Mouse (Mus musculus): ENCODE results near the gene Hdgfl3. TPM values are rescaled to one million over a fixed set of nuclear protein-coding genes. Genes with fewer than 3 reads are reported as not detected.

Gene Hdgfl3
- polyA plus RNA-seq, 1 experiment from 2014 or later, result 54.4 TPM

DNA sequence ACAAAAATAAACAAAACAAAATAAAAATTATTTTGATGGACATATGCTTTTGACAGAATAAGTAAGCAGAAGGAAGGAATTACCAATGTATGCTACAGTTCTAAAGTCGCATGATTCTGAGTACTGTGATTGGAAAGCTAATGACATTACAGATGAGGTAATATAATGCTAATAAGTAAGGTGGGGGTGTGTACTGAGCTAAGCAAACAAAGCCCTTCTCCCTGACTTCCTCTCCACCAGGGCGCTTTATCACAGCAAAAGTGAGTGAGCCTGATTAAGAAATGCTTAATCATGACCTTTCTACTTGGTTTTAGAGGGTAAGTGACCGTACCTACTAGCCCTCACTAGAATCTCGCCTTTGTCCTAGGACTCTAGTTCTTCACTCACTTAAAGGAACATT lies 14.0 kb downstream of the Hdgfl3 start:
- Histone ChIP-seq H3K4me3 (replicated peaks; ENCODE audit: low read length) (no peak overlapping the region), H3K4me2 (ENCODE audit: low read length) (no peak overlapping the region), H3K27me3 (replicated peaks; ENCODE audit: control insufficient read depth, insufficient read depth, low read length) (no peaks in the 10 kb centered on the region), H3K9ac (replicated peaks; ENCODE audit: low read depth, low read length) (no peak overlapping the region), H3K27ac (ENCODE audit: low read length) (no peak overlapping the region), H3K36me3 (ENCODE audit: control insufficient read depth, insufficient read depth) (no peaks in the 10 kb centered on the region), H3K4me1 (replicated peaks; ENCODE audit: control insufficient read depth, insufficient read depth, low read length) (no peaks in the 10 kb centered on the region), H3K9me3 (ENCODE audit: control insufficient read depth, low read length) (no peaks in the 10 kb centered on the region)
- no peak for ATAC-seq
- WGBS, result 87% methylated on average over 4 of the region's 4 CpGs

GRCm38 (mm10) chr7:81918316-81918715 lies 16.0 kb downstream of the Hdgfl3 start:
- no peak overlapping the region for H3K27ac ChIP-seq (ENCODE audit: low read length)
- H3K4me3 ChIP-seq (replicated peaks; ENCODE audit: low read length), result no peak overlapping the region
- H3K9me3 ChIP-seq (ENCODE audit: control insufficient read depth, low read length), result no peaks in the 10 kb centered on the region
- ATAC-seq, result no peak
- no peak overlapping the region for H3K4me2 ChIP-seq (ENCODE audit: low read length)
- no peaks in the 10 kb centered on the region for H3K36me3 ChIP-seq (ENCODE audit: control insufficient read depth, insufficient read depth)
- no peaks in the 10 kb centered on the region for H3K27me3 ChIP-seq (replicated peaks; ENCODE audit: control insufficient read depth, insufficient read depth, low read length)
- H3K4me1 ChIP-seq (replicated peaks; ENCODE audit: control insufficient read depth, insufficient read depth, low read length), result no peaks in the 10 kb centered on the region
- WGBS, result 53% methylated on average over 5 of the region's 5 CpGs
- no peak overlapping the region for H3K9ac ChIP-seq (replicated peaks; ENCODE audit: low read depth, low read length)

- H3K4me2 ChIP-seq (ENCODE audit: low read length), result no peak overlapping the region
- whole genome bisulfite sequencing, result 76% methylated on average over 2 of the region's 2 CpGs
- 0 out of 2 replicates have a peak, but pooled peaks cover 3% of the 10 kb centered on the region for H3K4me1 ChIP-seq (replicated peaks; ENCODE audit: control insufficient read depth, insufficient read depth, low read length)
- H3K27ac ChIP-seq (ENCODE audit: low read length), result no peak overlapping the region
- no peak overlapping the region for H3K4me3 ChIP-seq (replicated peaks; ENCODE audit: low read length)
- no peaks in the 10 kb centered on the region for H3K27me3 ChIP-seq (replicated peaks; ENCODE audit: control insufficient read depth, insufficient read depth, low read length)
- H3K9me3 ChIP-seq (ENCODE audit: control insufficient read depth, low read length), result no peaks in the 10 kb centered on the region
- H3K9ac ChIP-seq (replicated peaks; ENCODE audit: low read depth, low read length), result no peak overlapping the region
- ATAC-seq, result no peak
- H3K36me3 ChIP-seq (ENCODE audit: control insufficient read depth, insufficient read depth), result 0 out of 2 replicates have a peak, but pooled peaks cover 4% of the 10 kb centered on the region
These were observed 29.3 kb downstream of the Hdgfl3 start for GRCm38 (mm10) chr7:81904926-81905325.

GRCm38 (mm10) chr7:81904094-81904493 lies 30.2 kb downstream of the Hdgfl3 start:
- Histone ChIP-seq H3K27me3 (replicated peaks; ENCODE audit: control insufficient read depth, insufficient read depth, low read length) (no peaks in the 10 kb centered on the region), H3K27ac (ENCODE audit: low read length) (no peak overlapping the region), H3K4me3 (replicated peaks; ENCODE audit: low read length) (no peak overlapping the region), H3K4me1 (replicated peaks; ENCODE audit: control insufficient read depth, insufficient read depth, low read length) (0 out of 2 replicates have a peak, but pooled peaks cover 3% of the 10 kb centered on the region), H3K9ac (replicated peaks; ENCODE audit: low read depth, low read length) (no peak overlapping the region), H3K4me2 (ENCODE audit: low read length) (no peak overlapping the region), H3K36me3 (ENCODE audit: control insufficient read depth, insufficient read depth) (0 out of 2 replicates have a peak, but pooled peaks cover 4% of the 10 kb centered on the region), H3K9me3 (ENCODE audit: control insufficient read depth, low read length) (no peaks in the 10 kb centered on the region)
- ATAC-seq, result no peak
- 50% methylated on average over 4 of the region's 4 CpGs for WGBS

DNA sequence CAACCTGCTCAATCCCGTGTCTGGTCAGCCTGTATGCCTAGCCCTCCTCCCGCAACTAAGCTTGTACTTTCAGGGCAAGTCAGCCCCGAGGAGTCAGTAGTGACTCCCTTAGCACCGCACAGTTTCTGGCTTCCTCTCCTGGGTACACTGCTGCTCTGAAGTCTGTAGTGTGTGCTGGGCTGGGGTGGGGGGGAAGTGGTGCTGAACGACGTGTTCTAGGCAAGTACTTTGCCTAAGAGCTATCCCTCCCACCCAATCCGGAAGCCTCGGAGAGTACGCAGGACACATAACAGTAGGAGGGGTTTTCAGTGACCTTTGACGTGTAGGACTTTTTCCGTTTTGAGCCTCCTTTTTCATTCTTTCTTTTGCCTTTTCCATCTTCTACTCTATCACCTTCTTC lies 34.9 kb downstream of the Hdgfl3 start:
- Histone ChIP-seq H3K4me2 (ENCODE audit: low read length) (no peak overlapping the region), H3K9me3 (ENCODE audit: control insufficient read depth, low read length) (no peaks in the 10 kb centered on the region), H3K4me3 (replicated peaks; ENCODE audit: low read length) (no peak overlapping the region), H3K27ac (ENCODE audit: low read length) (no peak overlapping the region), H3K9ac (replicated peaks; ENCODE audit: low read depth, low read length) (no peak overlapping the region), H3K4me1 (replicated peaks; ENCODE audit: control insufficient read depth, insufficient read depth, low read length) (no peaks in the 10 kb centered on the region), H3K27me3 (replicated peaks; ENCODE audit: control insufficient read depth, insufficient read depth, low read length) (no peaks in the 10 kb centered on the region), H3K36me3 (ENCODE audit: control insufficient read depth, insufficient read depth) (0 out of 2 replicates have a peak, but pooled peaks cover 2% of the 10 kb centered on the region)
- WGBS, result 87% methylated on average over 11 of the region's 11 CpGs
- ATAC-seq, result no peak

GRCm38 (mm10) chr7:81885128-81885527 lies 49.1 kb downstream of the Hdgfl3 start:
- Histone ChIP-seq H3K4me1 (replicated peaks; ENCODE audit: control insufficient read depth, insufficient read depth, low read length) (no peaks in the 10 kb centered on the region), H3K27ac (ENCODE audit: low read length) (no peak overlapping the region), H3K4me3 (replicated peaks; ENCODE audit: low read length) (no peak overlapping the region), H3K9me3 (ENCODE audit: control insufficient read depth, low read length) (no peaks in the 10 kb centered on the region), H3K36me3 (ENCODE audit: control insufficient read depth, insufficient read depth) (peaks cover 4% of the 10 kb centered on the region), H3K4me2 (ENCODE audit: low read length) (no peak overlapping the region), H3K27me3 (replicated peaks; ENCODE audit: control insufficient read depth, insufficient read depth, low read length) (no peaks in the 10 kb centered on the region), H3K9ac (replicated peaks; ENCODE audit: low read depth, low read length) (no peak overlapping the region)
- WGBS, result 47% methylated on average over 4 of the region's 4 CpGs
- ATAC-seq, result no peak

DNA sequence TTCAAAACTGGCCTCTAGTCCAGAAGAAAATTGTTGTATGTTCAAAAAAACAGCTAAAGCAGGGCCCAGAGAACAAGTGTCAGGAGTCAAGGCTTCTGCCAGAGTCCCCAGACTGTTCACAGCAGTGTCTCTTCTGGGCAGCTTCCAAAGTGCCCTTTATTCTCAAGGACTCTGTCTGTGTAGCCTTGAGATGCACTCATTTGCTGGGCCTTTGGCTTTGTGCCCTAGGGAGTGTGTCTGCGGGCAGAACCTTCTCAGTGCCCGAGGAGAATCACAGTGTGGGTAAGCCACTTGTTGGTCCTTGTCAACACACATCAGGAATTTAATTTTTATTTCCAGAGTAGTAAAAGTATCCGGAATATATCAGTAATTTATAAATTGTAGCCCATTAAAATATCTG lies 52.7 kb downstream of the Hdgfl3 start:
- Histone ChIP-seq H3K9ac (replicated peaks; ENCODE audit: low read depth, low read length) (no peak overlapping the region), H3K9me3 (ENCODE audit: control insufficient read depth, low read length) (no peaks in the 10 kb centered on the region), H3K27me3 (replicated peaks; ENCODE audit: control insufficient read depth, insufficient read depth, low read length) (no peaks in the 10 kb centered on the region), H3K36me3 (ENCODE audit: control insufficient read depth, insufficient read depth) (peaks cover 4% of the 10 kb centered on the region; the same call in 1 of the 2 replicates), H3K27ac (ENCODE audit: low read length) (no peak overlapping the region), H3K4me2 (ENCODE audit: low read length) (no peak overlapping the region), H3K4me1 (replicated peaks; ENCODE audit: control insufficient read depth, insufficient read depth, low read length) (no peaks in the 10 kb centered on the region), H3K4me3 (replicated peaks; ENCODE audit: low read length) (no peak overlapping the region)
- whole genome bisulfite sequencing, result 64% methylated on average over 3 of the region's 3 CpGs
- ATAC-seq, result no peak

DNA sequence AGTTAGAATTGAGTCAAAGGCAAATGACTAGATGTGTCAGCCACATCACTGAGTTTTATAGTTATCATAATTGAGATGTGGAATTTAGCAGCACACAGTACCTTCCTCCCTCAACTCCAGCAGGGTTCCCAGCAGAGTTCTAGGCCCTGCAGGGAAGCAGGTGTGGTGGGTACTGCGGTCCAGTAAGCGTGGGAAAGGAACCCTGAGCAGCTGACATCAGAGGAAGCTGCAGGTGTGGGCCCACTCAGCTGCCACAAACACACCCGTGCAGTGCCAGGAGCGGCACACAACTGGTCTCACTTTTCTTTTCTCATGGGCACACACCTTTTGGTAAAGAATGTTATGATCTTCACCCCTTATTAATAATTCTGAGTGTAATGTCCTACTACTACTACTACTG lies 53.5 kb downstream of the Hdgfl3 start:
- H3K4me1 ChIP-seq (replicated peaks; ENCODE audit: control insufficient read depth, insufficient read depth, low read length), result no peaks in the 10 kb centered on the region
- H3K27me3 ChIP-seq (replicated peaks; ENCODE audit: control insufficient read depth, insufficient read depth, low read length), result no peaks in the 10 kb centered on the region
- no peaks in the 10 kb centered on the region for H3K36me3 ChIP-seq (ENCODE audit: control insufficient read depth, insufficient read depth)
- H3K9ac ChIP-seq (replicated peaks; ENCODE audit: low read depth, low read length), result no peak overlapping the region
- WGBS, result 95% methylated on average over 4 of the region's 4 CpGs
- no peak overlapping the region for H3K4me2 ChIP-seq (ENCODE audit: low read length)
- H3K4me3 ChIP-seq (replicated peaks; ENCODE audit: low read length), result no peak overlapping the region
- H3K27ac ChIP-seq (ENCODE audit: low read length), result no peak overlapping the region
- peak; percentile 34; the same call in 1 of the 2 replicates for ATAC-seq
- no peaks in the 10 kb centered on the region for H3K9me3 ChIP-seq (ENCODE audit: control insufficient read depth, low read length)

DNA sequence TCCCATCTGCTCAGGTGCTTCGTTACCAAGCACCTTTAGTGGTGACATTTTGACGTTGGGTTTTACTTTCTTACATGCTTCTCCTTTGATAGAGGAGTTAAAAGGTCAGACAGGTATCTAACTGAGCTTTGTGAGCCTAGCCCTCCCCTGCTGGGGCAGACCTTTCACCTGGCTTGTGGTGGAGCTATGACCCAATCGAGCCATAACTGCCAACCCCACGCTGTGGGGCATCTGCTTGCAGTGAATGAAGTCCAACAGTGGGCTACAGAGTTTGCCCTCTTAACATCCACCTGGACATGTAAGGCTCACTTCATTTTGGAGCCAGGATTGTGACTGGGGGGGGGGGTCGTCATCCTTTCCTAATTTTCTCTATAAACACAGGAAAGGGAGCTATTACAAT lies 54.0 kb downstream of the Hdgfl3 start:
- Histone ChIP-seq H3K36me3 (ENCODE audit: control insufficient read depth, insufficient read depth) (no peaks in the 10 kb centered on the region), H3K4me1 (replicated peaks; ENCODE audit: control insufficient read depth, insufficient read depth, low read length) (no peaks in the 10 kb centered on the region), H3K9ac (replicated peaks; ENCODE audit: low read depth, low read length) (no peak overlapping the region), H3K27ac (ENCODE audit: low read length) (no peak overlapping the region), H3K27me3 (replicated peaks; ENCODE audit: control insufficient read depth, insufficient read depth, low read length) (no peaks in the 10 kb centered on the region), H3K4me3 (replicated peaks; ENCODE audit: low read length) (no peak overlapping the region), H3K4me2 (ENCODE audit: low read length) (no peak overlapping the region), H3K9me3 (ENCODE audit: control insufficient read depth, low read length) (no peaks in the 10 kb centered on the region)
- no peak for ATAC-seq
- WGBS, result 87% methylated on average over 5 of the region's 5 CpGs

GRCm38 (mm10) chr7:81875372-81875771 lies 58.9 kb downstream of the Hdgfl3 start:
- 85% methylated on average over 9 of the region's 9 CpGs for WGBS
- Histone ChIP-seq H3K36me3 (ENCODE audit: control insufficient read depth, insufficient read depth) (no peaks in the 10 kb centered on the region), H3K27ac (ENCODE audit: low read length) (no peak overlapping the region), H3K4me2 (ENCODE audit: low read length) (no peak overlapping the region), H3K9me3 (ENCODE audit: control insufficient read depth, low read length) (no peaks in the 10 kb centered on the region), H3K27me3 (replicated peaks; ENCODE audit: control insufficient read depth, insufficient read depth, low read length) (no peaks in the 10 kb centered on the region), H3K4me3 (replicated peaks; ENCODE audit: low read length) (no peak overlapping the region), H3K4me1 (replicated peaks; ENCODE audit: control insufficient read depth, insufficient read depth, low read length) (no peaks in the 10 kb centered on the region), H3K9ac (replicated peaks; ENCODE audit: low read depth, low read length) (no peak overlapping the region)
- ATAC-seq, result no peak

Data from forebrain, embryonic 16.5 days (tissue).